Comparison of ENCODE assay signal across 22 mouse cellular contexts in genomic region chr16:96567428-96567827, GRCm38 (mm10).
"Had no signal": no experiment of that assay in that cellular context is flagged by ENCODE, and none has a peak within 500 bp of the region (broad histone marks: within the 10 kb centered on the region; RNA-seq: fewer than 3 reads in every experiment).

No protein-coding gene starts in this region.

- H3K9ac ChIP-seq: limb, embryonic 13.5 days; liver, embryonic 12.5 days; liver, embryonic 15.5 days; neural tube, embryonic 13.5 days had no signal

- DNase-seq: kidney, adult 11 months; kidney, adult 9 months; kidney, postnatal 14 days; kidney, postnatal 4 days; liver; lung, adult 2 months; lung, postnatal 14 days; midbrain, embryonic 14.5 days; right cerebral cortex, adult 18-20 months; right cerebral cortex, postnatal 14 days; right cerebral cortex, postnatal 4 days; thymus, adult 2 months; thymus, postnatal 14 days; thymus, postnatal 4 days had no signal

- H3K27ac ChIP-seq: limb, embryonic 10.5 days; limb, embryonic 13.5 days; liver, embryonic 12.5 days; liver, embryonic 15.5 days; macrophage; neural tube, embryonic 13.5 days; stomach, postnatal 0 days had no signal

- H3K9me3 ChIP-seq: limb, embryonic 10.5 days; limb, embryonic 13.5 days; liver, embryonic 12.5 days; liver, embryonic 15.5 days; neural tube, embryonic 13.5 days had no signal

- H3K4me1 ChIP-seq: liver, embryonic 12.5 days; liver, embryonic 15.5 days had no signal

- ATAC-seq: liver, embryonic 12.5 days had no signal

- H3K36me3 ChIP-seq: limb, embryonic 10.5 days; limb, embryonic 13.5 days; liver, embryonic 12.5 days; liver, embryonic 15.5 days; neural tube, embryonic 13.5 days had no signal

- H3K4me3 ChIP-seq: limb, embryonic 10.5 days; limb, embryonic 13.5 days; liver, embryonic 12.5 days; liver, embryonic 15.5 days; myocyte; neural tube, embryonic 13.5 days had no signal

- H3K4me2 ChIP-seq: limb, embryonic 13.5 days; liver, embryonic 12.5 days; liver, embryonic 15.5 days; neural tube, embryonic 13.5 days had no signal

- H3K27me3 ChIP-seq: limb, embryonic 13.5 days; liver, embryonic 12.5 days; liver, embryonic 15.5 days; neural tube, embryonic 13.5 days had no signal
